Mouse (Mus musculus) olfactory bulb, adult 2 months (tissue): ENCODE results near the gene Gid4.

Experiments used
- CTCF ChIP-seq: fragments of 200-500 bp; IDR thresholded peaks from 2 replicates; pipeline ENCODE4 v1.5.1; 2012; ENCODE audit warnings: low read depth, mild to moderate bottlenecking, low read length, moderate library complexity; ENCODE audit not compliant: insufficient read depth
- POLR2A ChIP-seq: fragments of 200-500 bp; IDR thresholded peaks from 2 replicates; pipeline ENCODE4 v1.6.1; 2012; ENCODE audit warnings: mild to moderate bottlenecking, low read depth, low read length, moderate library complexity; ENCODE audit not compliant: insufficient read depth

DNA sequence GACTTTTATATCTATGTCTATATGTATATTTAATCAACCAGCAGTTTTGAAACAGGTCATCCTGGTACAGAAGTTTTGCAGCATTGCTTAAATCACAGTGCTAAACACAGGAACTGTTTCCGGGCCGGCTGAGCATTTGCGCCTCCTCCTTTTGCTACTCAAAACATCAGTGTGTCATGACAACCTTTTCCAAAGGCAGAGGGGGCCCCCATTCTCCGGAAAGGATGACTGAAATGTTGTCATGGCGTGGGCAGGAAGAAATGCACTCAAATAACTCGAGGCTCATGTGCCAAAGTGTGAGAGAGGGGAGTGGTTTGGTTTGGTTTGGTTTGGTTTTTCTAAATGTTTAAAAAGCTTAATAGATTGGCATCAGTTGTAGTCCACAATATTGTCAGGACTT lies 26.0 kb downstream of the Gid4 start:
- TF ChIP-seq CTCF (no peak), POLR2A (no peak)
